Mouse (Mus musculus): Measurements from ENCODE around the gene Mpzl2.

DNA sequence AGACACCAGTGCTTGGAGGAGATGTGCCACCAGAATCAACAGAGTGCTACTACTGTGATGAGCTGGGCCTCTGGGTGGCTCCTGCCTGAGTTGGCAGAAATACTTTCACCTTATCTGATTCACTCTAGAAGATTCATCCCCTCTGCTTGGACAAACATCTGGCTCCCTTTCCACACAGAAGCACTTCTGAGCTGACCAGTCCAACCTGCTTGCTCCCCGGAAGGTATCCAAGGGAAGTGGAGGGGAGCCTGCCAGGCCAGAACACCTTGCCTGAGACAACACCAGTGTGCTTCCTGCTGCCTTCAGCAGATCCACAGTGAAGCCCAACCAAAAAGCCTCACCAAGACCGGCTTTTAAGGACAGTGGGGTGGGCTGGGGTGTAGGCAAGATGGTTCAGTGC lies 15.4 kb upstream of the Mpzl2 start:
- TF ChIP-seq POLR2A (IDR thresholded peaks at IDR 0.05; ENCODE audit: control insufficient read depth in 1 of 2, insufficient read depth in 1 of 2, low read depth in 1 of 2, low read length in 2 of 2, poor library complexity in 1 of 2), result no peak
- no peak for TF ChIP-seq CTCF (IDR thresholded peaks at IDR 0.05 in 2 of 3, conservative IDR thresholded peaks at IDR 0.05 in 1 of 3; ENCODE audit: control insufficient read depth in 1 of 3, insufficient read depth in 1 of 3, low read depth in 2 of 3, low read length in 3 of 3, poor library complexity in 1 of 3, severe bottlenecking in 1 of 3)
- no peak for TF ChIP-seq CHD1 (IDR thresholded peaks at IDR 0.05; ENCODE audit: low read depth, low read length)
- TF ChIP-seq MAX (IDR thresholded peaks at IDR 0.05; ENCODE audit: low read length), result no peak
- no peak for TF ChIP-seq TCF12 (IDR thresholded peaks at IDR 0.05; ENCODE audit: low read depth, low read length)
- TF ChIP-seq USF1 (IDR thresholded peaks at IDR 0.05; ENCODE audit: low read depth, low read length), result no peak
- TF ChIP-seq ZNF384 (IDR thresholded peaks at IDR 0.05; ENCODE audit: low read depth, low read length), result no peak
- TF ChIP-seq MEF2A (IDR thresholded peaks at IDR 0.05; ENCODE audit: extremely low read depth, insufficient replicate concordance, low read depth, low read length, poor library complexity, severe bottlenecking), result no peak
- TF ChIP-seq POLR2AphosphoS2 (IDR thresholded peaks at IDR 0.05; ENCODE audit: low read length), result no peak
- TF ChIP-seq USF2 (IDR thresholded peaks at IDR 0.05; ENCODE audit: borderline replicate concordance in 1 of 2, insufficient read depth in 1 of 2, low read depth in 1 of 2, low read length in 2 of 2), result no peak
- no peak for TF ChIP-seq SIN3A (IDR thresholded peaks at IDR 0.05; ENCODE audit: low read length)
- TF ChIP-seq E2F4 (IDR thresholded peaks at IDR 0.05; ENCODE audit: borderline replicate concordance, low read depth, low read length), result no peak
- no peak for TF ChIP-seq ZC3H11A (IDR thresholded peaks at IDR 0.05; ENCODE audit: low read depth, low read length)
- no peak for TF ChIP-seq EP300 (IDR thresholded peaks at IDR 0.05; ENCODE audit: low read depth in 1 of 2, low read length in 2 of 2)
